Mouse (Mus musculus) lung, postnatal 0 days (tissue): ENCODE measurements at regions not wholly inside any gene's neighbourhood (a gene's known extent, or its start where the extent isn't known, plus 50 kb on each side); places are given as distances from the start of the nearest gene placed in this dataset.

Experiments used
- CTCF ChIP-seq: IDR thresholded peaks from 2 replicates; pipeline ENCODE4 v1.5.1; 2016; ENCODE audit warnings: antibody characterized with exemption, mild to moderate bottlenecking
- EP300 ChIP-seq: IDR thresholded peaks from 2 replicates; pipeline ENCODE4 v1.6.1; 2016; ENCODE audit warnings: antibody characterized with exemption, mild to moderate bottlenecking, control low read depth

DNA sequence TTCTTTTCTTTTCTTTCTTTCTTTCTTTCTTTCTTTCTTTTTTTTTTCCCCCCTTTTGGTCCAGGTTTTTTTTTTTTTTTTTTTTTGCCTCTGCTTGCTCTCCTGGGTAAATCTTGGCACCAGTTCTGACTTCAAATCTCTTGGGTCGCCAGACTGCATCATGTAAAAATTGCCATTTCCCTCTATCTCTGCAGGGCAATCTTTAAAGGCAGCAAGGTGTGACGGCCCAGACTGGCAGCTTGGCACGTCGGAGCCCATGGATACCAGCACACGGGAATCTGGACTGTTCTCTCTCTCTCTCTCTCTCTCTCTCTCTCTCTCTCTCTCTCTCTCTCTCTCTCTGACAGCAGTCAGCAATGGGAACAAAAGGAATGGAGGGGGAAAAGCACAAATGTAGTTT, 101.0 kb downstream of the Neurod6 start:
- TF ChIP-seq CTCF, result no peak
- TF ChIP-seq EP300, result no peak
